ENCODE assay signal across 16 mouse cellular contexts in the genomic region with DNA sequence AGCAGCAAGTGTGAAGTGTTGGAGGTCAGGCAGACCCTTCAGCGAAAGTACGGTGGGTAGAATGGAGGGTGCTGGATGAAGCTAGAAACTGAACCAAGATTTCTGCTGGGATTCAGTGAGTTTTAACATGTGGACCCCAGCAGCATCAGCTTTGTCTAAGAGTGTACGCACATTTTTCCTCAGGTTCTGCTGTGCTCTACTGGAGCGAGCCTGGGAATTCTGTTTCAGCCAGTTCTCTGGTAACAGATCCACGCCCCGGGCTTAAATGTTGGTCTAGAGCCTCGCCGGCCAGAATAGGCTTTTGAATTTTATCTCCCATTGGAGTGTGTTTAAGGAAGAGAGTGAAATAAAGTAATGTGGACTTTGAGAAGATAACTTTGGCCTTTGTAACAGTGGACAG. TPM values are rescaled to one million over a fixed set of nuclear protein-coding genes. Genes with fewer than 3 reads are reported as not detected.
"Had no signal": no experiment of that assay in that cellular context is flagged by ENCODE, and none has a peak within 500 bp of the region (broad histone marks: within the 10 kb centered on the region; RNA-seq: fewer than 3 reads in every experiment).

No protein-coding gene starts in this region.

- H3K4me1 ChIP-seq: limb, embryonic 15.5 days; liver, embryonic 12.5 days had no signal

- H3K9me3 ChIP-seq: limb, embryonic 15.5 days; liver, embryonic 12.5 days; midbrain, embryonic 10.5 days; neural tube, embryonic 12.5 days had no signal

- H3K4me3 ChIP-seq: limb, embryonic 15.5 days; liver, embryonic 12.5 days; midbrain, embryonic 10.5 days; myocyte; neural tube, embryonic 12.5 days had no signal

- H3K36me3 ChIP-seq: limb, embryonic 15.5 days; liver, embryonic 12.5 days; midbrain, embryonic 10.5 days; neural tube, embryonic 12.5 days had no signal

- H3K27ac ChIP-seq: hindbrain, embryonic 14.5 days; limb, embryonic 15.5 days; liver, embryonic 12.5 days; midbrain, embryonic 10.5 days; neural tube, embryonic 12.5 days; stomach, postnatal 0 days had no signal

- H3K27me3 ChIP-seq: limb, embryonic 15.5 days; liver, embryonic 12.5 days; neural tube, embryonic 12.5 days had no signal

- ATAC-seq: intestine, embryonic 16.5 days; liver, embryonic 12.5 days had no signal

- DNase-seq: lung, embryonic 14.5 days; lung, postnatal 10 days; lung, postnatal 4 days; midbrain, embryonic 14.5 days; right cerebral cortex, adult 18-20 months; thymus, adult 18-20 months; thymus, postnatal 25 days had no signal

- H3K9ac ChIP-seq: hindbrain, embryonic 14.5 days; limb, embryonic 15.5 days; liver, embryonic 12.5 days; lung, embryonic 14.5 days; neural tube, embryonic 12.5 days had no signal

- H3K4me2 ChIP-seq: hindbrain, embryonic 14.5 days; limb, embryonic 15.5 days; liver, embryonic 12.5 days; lung, embryonic 14.5 days; neural tube, embryonic 12.5 days had no signal

RNA-seq across cellular contexts. Expression of gene Plppr1, which starts 45.8 kb away (rescaled TPM):
- total RNA-seq: megakaryocyte, adult 5-6 weeks had no signal
- polyA plus RNA-seq: myocyte had no signal
